29 mouse cellular contexts compared by ENCODE assay signal in the genomic region with DNA sequence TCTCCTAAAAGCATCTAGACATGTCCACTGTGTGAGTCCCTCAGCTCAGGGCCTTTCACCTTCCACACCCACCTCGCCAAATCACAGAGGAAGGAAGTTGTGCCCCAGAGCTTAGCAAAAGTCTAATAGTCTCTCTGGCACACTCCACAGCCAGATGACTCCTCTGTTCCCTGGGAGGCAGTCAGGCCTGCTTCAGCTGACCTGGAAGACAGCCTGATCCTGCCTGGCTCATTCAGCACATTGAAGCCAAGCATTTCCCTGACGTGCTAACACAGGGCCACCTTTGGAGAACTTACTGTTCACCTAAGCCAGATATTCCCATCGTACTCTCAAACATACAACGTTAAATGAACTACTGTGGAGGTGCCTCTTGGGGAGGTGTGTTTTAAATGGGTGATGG.
A peak's percentile ranks its signal among the peaks of the same experiment; 100 is the strongest.
DNase-seq lines count a peak whose midpoint lies in the region; ATAC-seq lines count a peak whose summit lies in the region.
"Had no signal": no experiment of that assay in that cellular context is flagged by ENCODE, and none has a peak within 500 bp of the region (broad histone marks: within the 10 kb centered on the region; RNA-seq: fewer than 3 reads in every experiment).

No protein-coding gene starts in this region.

- 76% methylated on average over 4 of the region's 4 CpGs for WGBS in heart, embryonic 10.5 days

- H3K4me1 ChIP-seq in heart, embryonic 10.5 days: no peaks in the 10 kb centered on the region
- H3K4me1 ChIP-seq: lung, embryonic 15.5 days; midbrain, embryonic 10.5 days; neural tube, embryonic 12.5 days had no signal

- DNase-seq in cerebellum, postnatal 4 days (ENCODE audit: low spot score in 2 of 2): no peak
- peak; percentile 42 to 57 for DNase-seq in heart, adult 18-20 months
- DNase-seq in heart, embryonic 10.5 days (ENCODE audit: low spot score): no peak
- DNase-seq in cerebellum, postnatal 10 days: peak; percentile 57 to 69
- DNase-seq in heart, postnatal 14 days: peak; percentile 7
- no peak for DNase-seq in testis, postnatal 10 days (ENCODE audit: low spot score)
- DNase-seq in adrenal gland, postnatal 36 days: no peak
- DNase-seq: adrenal gland, adult 2 months; gastrocnemius, adult 2 months; gastrocnemius, postnatal 36 days; kidney, adult 9 months; kidney, postnatal 10 days; right cerebral cortex, adult 18-20 months; spleen, adult 18-20 months; thymus, adult 18-20 months; thymus, postnatal 36 days had no signal

- no peaks in the 10 kb centered on the region for H3K36me3 ChIP-seq in heart, embryonic 10.5 days
- H3K36me3 ChIP-seq: heart, embryonic 13.5 days; limb, embryonic 13.5 days; lung, embryonic 15.5 days; midbrain, embryonic 10.5 days; neural tube, embryonic 12.5 days had no signal

- no peak overlapping the region for H3K27ac ChIP-seq in heart, embryonic 10.5 days
- H3K27ac ChIP-seq: gastrocnemius, adult 2 months; heart, embryonic 13.5 days; hindbrain, embryonic 14.5 days; limb, embryonic 13.5 days; lung, embryonic 15.5 days; midbrain, embryonic 10.5 days; neural tube, embryonic 12.5 days had no signal

- H3K9me3 ChIP-seq in heart, embryonic 10.5 days: no peaks in the 10 kb centered on the region
- H3K9me3 ChIP-seq: heart, embryonic 13.5 days; limb, embryonic 13.5 days; lung, embryonic 15.5 days; midbrain, embryonic 10.5 days; neural tube, embryonic 12.5 days had no signal

- 0 out of 2 replicates have a peak, but pooled peaks have one; percentile 40 for ATAC-seq in cerebellum, adult (ENCODE audit: insufficient number of reproducible peaks, low FRiP score, low TSS enrichment)
- ATAC-seq: activated CD4-positive, CD25-positive, alpha-beta regulatory T cell, adult 4 months; forebrain, embryonic 16.5 days; intestine, postnatal 0 days had no signal

- no peaks in the 10 kb centered on the region for H3K27me3 ChIP-seq in heart, embryonic 10.5 days (ENCODE audit: insufficient read depth, poor library complexity, severe bottlenecking)
- H3K27me3 ChIP-seq: CH12.LX; heart, embryonic 13.5 days; limb, embryonic 13.5 days; lung, embryonic 15.5 days; neural tube, embryonic 12.5 days had no signal

- no peak overlapping the region for H3K4me3 ChIP-seq in heart, embryonic 10.5 days
- H3K4me3 ChIP-seq: erythroblast, embryonic 14.5 days; gastrocnemius, adult 2 months; heart, embryonic 13.5 days; limb, embryonic 13.5 days; lung, embryonic 15.5 days; midbrain, embryonic 10.5 days; myocyte; neural tube, embryonic 12.5 days had no signal

- intact Hi-C loops in heart, postnatal 14 days (cut with DNase I): no loop called here

Comparison
In these comparisons a context has a peak if more than half of its experiments do, and no peak if none do; other contexts are left out.
1. DNase-seq: peak in heart, adult 18-20 months (2 of 2), cerebellum, postnatal 10 days (2 of 2) and heart, postnatal 14 days (2 of 2); none in cerebellum, postnatal 4 days (0 of 2), heart, embryonic 10.5 days (single experiment), testis, postnatal 10 days (single experiment) and adrenal gland, postnatal 36 days (0 of 2).